14 mouse cellular contexts compared by ENCODE assay signal in genomic region chr6:39054878-39055508, GRCm38 (mm10).
DNase-seq lines count a peak whose midpoint lies in the region; ATAC-seq and TF ChIP-seq lines count a peak whose summit lies in the region.
"Had no signal": no experiment of that assay in that cellular context is flagged by ENCODE, and none has a peak within 500 bp of the region (broad histone marks: within the 10 kb centered on the region; RNA-seq: fewer than 3 reads in every experiment).

No protein-coding gene starts in this region.

- 79% methylated on average over 6 of the region's 6 CpGs for WGBS in hindbrain, embryonic 15.5 days
- 85% methylated on average over 6 of the region's 6 CpGs for WGBS in hindbrain, embryonic 11.5 days
- 62% methylated on average over 6 of the region's 6 CpGs for WGBS in forebrain, embryonic 16.5 days
- 37% methylated on average over 6 of the region's 6 CpGs for WGBS in neural tube, embryonic 15.5 days

- no peak for TF ChIP-seq EP300 in CH12.LX (IDR thresholded peaks at IDR 0.05; ENCODE audit: low read length)

- no peaks in the 10 kb centered on the region for H3K27me3 ChIP-seq in hindbrain, embryonic 15.5 days
- no peaks in the 10 kb centered on the region for H3K27me3 ChIP-seq in hindbrain, embryonic 11.5 days (ENCODE audit: control insufficient read depth, insufficient read depth, low read length)
- no peaks in the 10 kb centered on the region for H3K27me3 ChIP-seq in CH12.LX (replicated peaks)
- H3K27me3 ChIP-seq in forebrain, embryonic 16.5 days (replicated peaks; ENCODE audit: control insufficient read depth, insufficient read depth, low read length), result no peaks in the 10 kb centered on the region
- H3K27me3 ChIP-seq in neural tube, embryonic 15.5 days (replicated peaks), result no peaks in the 10 kb centered on the region
- H3K27me3 ChIP-seq: heart, embryonic 15.5 days; midbrain, embryonic 13.5 days; stomach, embryonic 15.5 days had no signal

- H3K36me3 ChIP-seq in hindbrain, embryonic 15.5 days, result no peaks in the 10 kb centered on the region
- H3K36me3 ChIP-seq in hindbrain, embryonic 11.5 days (ENCODE audit: control insufficient read depth, insufficient read depth, low read length), result no peaks in the 10 kb centered on the region
- no peaks in the 10 kb centered on the region for H3K36me3 ChIP-seq in CH12.LX (replicated peaks in 1 of 2; ENCODE audit: control insufficient read depth in 1 of 2, insufficient read depth in 1 of 2, low read length in 1 of 2)
- no peaks in the 10 kb centered on the region for H3K36me3 ChIP-seq in forebrain, embryonic 16.5 days (ENCODE audit: control insufficient read depth, insufficient read depth)
- no peaks in the 10 kb centered on the region for H3K36me3 ChIP-seq in neural tube, embryonic 15.5 days
- H3K36me3 ChIP-seq: heart, embryonic 15.5 days; liver, embryonic 15.5 days; midbrain, embryonic 13.5 days; stomach, embryonic 15.5 days had no signal

- ATAC-seq in hindbrain, embryonic 15.5 days (ENCODE audit: low FRiP score, low read depth), result 0 out of 2 replicates have a peak, but pooled peaks have one; percentile 44
- no peak for ATAC-seq in hindbrain, embryonic 11.5 days (ENCODE audit: low FRiP score)
- ATAC-seq in forebrain, embryonic 16.5 days, result peak; percentile 46
- ATAC-seq in neural tube, embryonic 15.5 days (ENCODE audit: low FRiP score), result peak; percentile 58
- ATAC-seq: lung, postnatal 0 days; midbrain, embryonic 13.5 days had no signal

- no peak for DNase-seq in hindbrain, embryonic 11.5 days (ENCODE audit: low spot score)
- DNase-seq in CH12.LX (ENCODE audit: extremely low read depth), result peak; percentile 76
- DNase-seq in cerebellum, adult 9-11 months, result no peak
- no peak for DNase-seq in heart, adult 18-20 months
- DNase-seq: adrenal gland, postnatal 10 days; spleen, adult 18-20 months had no signal

- no peaks in the 10 kb centered on the region for H3K79me2 ChIP-seq in CH12.LX (replicated peaks; ENCODE audit: control insufficient read depth, extremely low read depth, insufficient read depth, poor library complexity, severe bottlenecking)

- dilution Hi-C loops in CH12.LX (cut with MboI; ENCODE audit: extremely low pct_ligation_motif_present, extremely low pct_unique_long_range_greater_than_20kb, low sequenced_read_pairs), result no loop called here

- H3K4me1 ChIP-seq in hindbrain, embryonic 15.5 days (replicated peaks), result peaks cover 22% of the 10 kb centered on the region
- H3K4me1 ChIP-seq in hindbrain, embryonic 11.5 days (replicated peaks; ENCODE audit: control insufficient read depth, insufficient read depth, low read length), result no peaks in the 10 kb centered on the region
- H3K4me1 ChIP-seq in CH12.LX (ENCODE audit: control insufficient read depth in 1 of 2, insufficient read depth in 2 of 2), result peaks cover 12 to 72% of the 10 kb centered on the region in 2 experiments
- peaks cover 24% of the 10 kb centered on the region for H3K4me1 ChIP-seq in forebrain, embryonic 16.5 days (replicated peaks; ENCODE audit: control insufficient read depth, insufficient read depth, low read length)
- peaks cover 31% of the 10 kb centered on the region for H3K4me1 ChIP-seq in neural tube, embryonic 15.5 days
- H3K4me1 ChIP-seq: midbrain, embryonic 13.5 days had no signal

- TF ChIP-seq RAD21 in CH12.LX (IDR thresholded peaks at IDR 0.05; ENCODE audit: low read depth, low read length), result no peak

- TF ChIP-seq POLR2A in CH12.LX (IDR thresholded peaks at IDR 0.05; ENCODE audit: low read depth, low read length), result no peak

- H3K4me2 ChIP-seq in hindbrain, embryonic 15.5 days, result no peak overlapping the region
- no peak overlapping the region for H3K4me2 ChIP-seq in hindbrain, embryonic 11.5 days (replicated peaks; ENCODE audit: low read depth, low read length)
- H3K4me2 ChIP-seq in CH12.LX (ENCODE audit: insufficient read depth, low read depth, poor library complexity, severe bottlenecking), result peak overlapping the region; percentile 11; the same call in 1 of the 2 replicates
- H3K4me2 ChIP-seq in forebrain, embryonic 16.5 days (ENCODE audit: low read length), result no peak overlapping the region
- no peak overlapping the region for H3K4me2 ChIP-seq in neural tube, embryonic 15.5 days
- H3K4me2 ChIP-seq: liver, embryonic 15.5 days; midbrain, embryonic 13.5 days; stomach, embryonic 15.5 days had no signal

- no peak overlapping the region for H3K4me3 ChIP-seq in hindbrain, embryonic 15.5 days
- H3K4me3 ChIP-seq in hindbrain, embryonic 11.5 days (ENCODE audit: low read depth, low read length), result no peak overlapping the region
- H3K4me3 ChIP-seq in CH12.LX (replicated peaks in 1 of 3; ENCODE audit: low read depth in 2 of 3, low read length in 2 of 3, poor library complexity in 1 of 3), result peak overlapping the region in 1 of 3 experiments; percentile 31
- no peak overlapping the region for H3K4me3 ChIP-seq in forebrain, embryonic 16.5 days (replicated peaks; ENCODE audit: low read length)
- no peak overlapping the region for H3K4me3 ChIP-seq in neural tube, embryonic 15.5 days (replicated peaks)
- H3K4me3 ChIP-seq: liver, embryonic 15.5 days; midbrain, embryonic 13.5 days; stomach, embryonic 15.5 days had no signal

- H3K9me3 ChIP-seq in hindbrain, embryonic 15.5 days, result no peaks in the 10 kb centered on the region
- no peaks in the 10 kb centered on the region for H3K9me3 ChIP-seq in hindbrain, embryonic 11.5 days (ENCODE audit: control insufficient read depth, low read length)
- peaks cover 3% of the 10 kb centered on the region for H3K9me3 ChIP-seq in CH12.LX (replicated peaks; ENCODE audit: low read length)
- no peaks in the 10 kb centered on the region for H3K9me3 ChIP-seq in forebrain, embryonic 16.5 days (ENCODE audit: control insufficient read depth, low read length)
- no peaks in the 10 kb centered on the region for H3K9me3 ChIP-seq in neural tube, embryonic 15.5 days (replicated peaks)
- H3K9me3 ChIP-seq: heart, embryonic 15.5 days; liver, embryonic 15.5 days; midbrain, embryonic 13.5 days; stomach, embryonic 15.5 days had no signal

- H3K27ac ChIP-seq in hindbrain, embryonic 15.5 days (replicated peaks), result no peak overlapping the region
- no peak overlapping the region for H3K27ac ChIP-seq in hindbrain, embryonic 11.5 days (ENCODE audit: low read depth, low read length)
- no peak overlapping the region for H3K27ac ChIP-seq in CH12.LX (ENCODE audit: insufficient read depth, low read depth)
- no peak overlapping the region for H3K27ac ChIP-seq in forebrain, embryonic 16.5 days (ENCODE audit: low read length)
- H3K27ac ChIP-seq in neural tube, embryonic 15.5 days (replicated peaks), result peak overlapping the region; percentile 83
- H3K27ac ChIP-seq: liver, embryonic 15.5 days; midbrain, embryonic 13.5 days; stomach, embryonic 15.5 days had no signal

- H3K9ac ChIP-seq in hindbrain, embryonic 15.5 days, result no peak overlapping the region
- H3K9ac ChIP-seq in hindbrain, embryonic 11.5 days (ENCODE audit: low read depth, low read length), result no peak overlapping the region
- no peak overlapping the region for H3K9ac ChIP-seq in CH12.LX (ENCODE audit: insufficient read depth, low read depth)
- no peak overlapping the region for H3K9ac ChIP-seq in forebrain, embryonic 16.5 days (replicated peaks; ENCODE audit: low read depth, low read length)
- no peak overlapping the region for H3K9ac ChIP-seq in neural tube, embryonic 15.5 days (replicated peaks)
- H3K9ac ChIP-seq: heart, embryonic 15.5 days; liver, embryonic 15.5 days; midbrain, embryonic 13.5 days; stomach, embryonic 15.5 days had no signal

- in situ Hi-C loops in CH12.LX (cut with MboI; ENCODE audit: low pct_ligation_motif_present, low pct_unique_long_range_greater_than_20kb, low sequenced_read_pairs), result loop anchor here (25.0 kb wide), 1 partner anchor 318 kb away; no protein-coding TSS in a partner anchor

- TF ChIP-seq CTCF in CH12.LX (conservative IDR thresholded peaks at IDR 0.05 in 1 of 2, IDR thresholded peaks at IDR 0.05 in 1 of 2; ENCODE audit: low read depth in 2 of 2, low read length in 2 of 2), result no peak

TF ChIP-seq in CH12.LX, 34 proteins besides CTCF, POLR2A, EP300 and RAD21:
- TF ChIP-seq ETS1 (conservative IDR thresholded peaks at IDR 0.05; ENCODE audit: low read depth, low read length) (0 out of 2 replicates have a peak, but pooled peaks have one; percentile 20), BHLHE40 (IDR thresholded peaks at IDR 0.05; ENCODE audit: low read depth, low read length) (peak; percentile 68; the same call in 1 of the 2 replicates), CHD1 (IDR thresholded peaks at IDR 0.05; ENCODE audit: low read depth, low read length) (no peak), SIN3A (IDR thresholded peaks at IDR 0.05; ENCODE audit: low read length) (no peak)
